Mouse (Mus musculus) regulatory T cell (primary cell): ENCODE results near the gene Hsd11b2.

Experiments used
- in situ Hi-C: fragments of 300-600 bp; cut with MboI, MseI; formaldehyde crosslinking; loops from one replicate; pipeline ENCODE4 v1.15.1; 2025; ENCODE audit warnings: high pct_unique_total_duplicates

Hsd11b2 gene

DNA sequence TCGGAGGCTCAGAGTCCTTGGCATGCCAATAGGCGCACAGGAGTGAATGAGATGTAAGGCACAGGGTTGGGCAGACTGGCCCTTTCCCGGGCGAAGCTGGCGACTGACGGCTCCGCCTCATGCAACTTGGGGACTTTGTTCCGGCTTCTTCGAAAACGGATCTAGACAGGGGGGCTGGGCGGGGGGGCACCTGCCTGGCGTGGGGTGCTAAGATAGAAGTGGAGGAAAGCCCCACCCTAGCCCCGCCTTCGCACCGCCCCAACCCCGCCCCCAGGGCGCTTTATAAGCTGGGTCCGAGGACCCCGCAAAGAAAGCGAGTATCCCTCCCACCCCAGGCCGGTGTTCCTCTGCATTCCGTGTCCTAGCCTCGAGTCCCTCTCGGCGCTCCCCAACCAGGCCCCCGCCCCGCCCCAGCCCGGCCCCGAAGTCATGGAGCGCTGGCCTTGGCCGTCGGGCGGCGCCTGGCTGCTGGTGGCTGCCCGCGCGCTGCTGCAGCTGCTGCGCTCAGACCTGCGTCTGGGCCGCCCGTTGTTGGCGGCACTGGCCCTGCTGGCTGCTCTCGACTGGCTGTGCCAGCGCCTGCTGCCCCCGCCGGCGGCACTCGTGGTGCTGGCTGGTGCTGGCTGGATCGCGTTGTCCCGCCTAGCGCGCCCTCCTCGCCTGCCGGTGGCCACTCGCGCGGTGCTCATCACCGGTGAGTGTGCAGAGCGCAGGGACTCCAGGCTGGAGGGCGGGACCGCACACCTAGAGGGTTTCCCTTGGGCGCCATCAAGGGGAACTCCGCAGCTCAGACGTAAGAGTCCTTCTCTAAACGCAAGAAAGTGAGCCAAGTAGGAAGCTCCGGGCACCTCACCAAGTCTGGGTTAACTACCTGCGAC is at the start of gene Hsd11b2:
TSS of gene Hsd11b2 (plus strand) at position 320 of the 878 bp plus-strand sequence.
- in situ Hi-C loops = no loop called here

DNA sequence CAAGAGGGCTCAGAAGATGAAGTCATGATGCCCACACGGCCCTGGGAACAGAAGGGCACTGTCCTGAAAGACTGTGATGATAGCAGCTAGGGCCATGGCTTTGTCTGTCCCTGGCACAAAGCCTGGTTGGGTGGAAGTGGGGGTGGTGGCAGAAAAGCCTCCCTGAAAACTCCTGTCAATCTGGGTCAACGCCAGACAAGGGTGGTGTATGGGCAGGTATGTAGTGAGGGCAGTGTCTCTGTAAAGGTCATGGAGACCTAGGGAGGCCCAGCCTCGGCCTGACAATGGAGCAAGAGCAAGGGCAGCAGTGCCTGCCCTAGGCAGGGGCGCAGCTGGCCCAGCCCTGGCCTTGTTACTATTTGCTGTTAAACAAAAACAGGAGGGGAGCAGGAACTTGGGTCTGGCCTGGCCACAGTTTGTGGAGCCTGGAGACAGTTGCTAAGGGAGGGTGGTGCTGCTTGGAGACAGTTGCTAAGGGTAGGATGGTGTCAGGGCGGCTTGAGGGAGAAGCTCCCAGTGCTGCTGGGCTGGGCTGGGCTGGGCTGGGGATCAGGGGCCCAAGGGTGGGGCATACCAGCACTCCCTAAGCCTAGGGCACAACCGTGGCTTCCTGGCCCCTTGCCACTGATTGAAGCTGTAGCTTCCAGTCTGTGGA is 49.4 kb upstream of the Hsd11b2 start:
- in situ Hi-C loops = no loop called here

DNA sequence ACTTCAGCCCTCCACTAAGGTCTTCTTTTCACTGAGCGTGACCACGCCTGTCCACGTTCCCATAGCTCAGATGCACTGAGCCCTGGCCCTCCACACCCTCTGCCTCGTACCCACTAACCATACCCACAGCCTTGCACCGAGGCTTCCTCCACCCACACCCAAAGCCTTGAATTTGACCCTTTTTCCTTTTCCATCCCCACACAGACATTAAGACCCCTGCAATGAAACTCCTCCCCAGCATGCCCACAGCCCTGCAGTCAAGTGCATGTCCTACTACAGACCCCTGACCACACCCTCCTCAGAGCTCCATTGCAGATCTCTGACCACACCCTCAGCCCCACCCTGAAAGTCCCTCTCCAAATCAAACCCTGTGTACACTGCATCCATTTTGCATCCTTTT is 48.7 kb upstream of the Hsd11b2 start:
- in situ Hi-C loops = no loop called here

DNA sequence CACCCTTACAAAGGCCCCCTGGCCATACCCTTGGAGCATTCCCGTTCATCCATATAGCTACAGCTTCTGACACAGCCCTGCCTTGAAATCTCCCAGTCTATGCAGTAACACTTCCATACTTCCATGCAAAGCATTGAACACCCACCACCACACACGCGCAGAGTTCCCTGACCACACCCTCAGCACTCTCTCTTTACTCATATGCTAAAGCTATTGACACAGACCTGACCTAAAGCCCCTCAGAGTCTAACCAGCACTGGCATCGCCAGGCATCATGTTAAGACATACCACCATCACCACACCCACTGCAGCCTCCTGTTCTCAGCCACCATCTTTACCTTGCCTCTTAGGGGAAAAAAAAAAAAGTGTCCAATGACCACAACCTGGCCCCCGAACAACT is 48.3 kb upstream of the Hsd11b2 start:
- in situ Hi-C loops = no loop called here

DNA sequence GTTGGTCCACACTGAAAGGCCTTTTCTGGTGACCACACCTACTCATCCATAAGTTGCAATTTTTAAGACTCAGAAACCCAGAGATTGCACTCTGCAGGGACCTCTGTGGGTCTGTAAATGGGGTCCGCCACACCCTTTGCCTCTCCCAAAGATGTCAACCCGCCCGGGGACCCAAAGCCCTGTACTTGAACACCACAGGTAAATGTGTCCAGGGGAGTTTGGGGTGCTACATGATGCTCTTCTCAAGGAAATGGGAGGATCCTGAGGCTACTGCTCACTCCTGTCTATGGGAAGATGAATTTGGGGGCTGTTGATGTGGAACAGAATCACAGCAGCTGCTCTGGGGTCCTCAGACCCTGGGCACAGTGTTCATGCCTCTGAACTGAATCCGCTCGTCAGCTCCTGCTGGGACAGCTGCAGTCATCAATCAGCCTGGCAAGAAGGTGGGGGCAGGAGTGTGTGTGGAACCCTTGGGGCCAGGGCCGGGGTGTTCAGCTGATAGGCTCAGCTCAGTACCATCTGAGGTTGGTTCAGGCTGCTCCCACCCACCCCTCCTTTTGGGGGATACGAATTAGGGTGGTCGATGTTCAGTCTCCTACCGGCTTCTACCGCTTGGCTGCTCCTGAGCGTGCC is 47.8 kb upstream of the Hsd11b2 start:
- in situ Hi-C loops = no loop called here

DNA sequence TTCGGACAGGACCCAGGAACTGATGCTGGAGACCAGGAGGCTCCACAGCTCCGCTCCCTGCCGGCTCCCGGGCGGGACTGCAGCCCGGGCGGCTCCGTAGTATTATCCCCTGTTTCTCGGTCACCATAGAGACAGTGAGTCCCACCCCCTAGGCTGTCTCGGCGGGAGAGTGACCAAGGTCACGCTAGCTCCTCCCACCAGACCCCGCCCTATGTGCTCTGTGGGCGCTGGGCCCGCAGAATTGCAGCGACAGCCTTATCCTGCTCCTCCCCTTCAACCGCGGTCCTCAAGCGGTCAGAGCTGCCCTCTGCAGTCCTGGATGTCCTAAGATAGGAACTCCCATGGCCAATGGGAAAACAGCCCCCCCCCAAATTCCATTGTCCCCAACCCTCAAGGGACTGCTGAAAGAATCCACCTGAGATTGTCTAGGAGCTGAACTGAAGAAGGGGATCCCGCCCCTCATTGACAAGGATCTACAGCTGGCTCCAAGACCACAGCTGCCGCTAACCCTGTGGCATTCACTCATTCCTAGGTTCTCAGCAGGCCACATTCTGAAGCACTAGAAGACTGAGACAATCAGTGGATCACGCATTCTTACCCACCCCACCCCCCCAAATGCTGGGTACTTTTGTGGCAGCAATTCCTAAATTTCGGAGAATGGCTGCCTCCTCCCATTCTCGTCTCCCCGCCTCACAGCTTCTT is 47.1 kb upstream of the Hsd11b2 start, which contains the start of gene Tppp3:
TSS of gene Tppp3 (minus strand) at position 213 of the 702 bp plus-strand sequence.
- in situ Hi-C loops = no loop called here

DNA sequence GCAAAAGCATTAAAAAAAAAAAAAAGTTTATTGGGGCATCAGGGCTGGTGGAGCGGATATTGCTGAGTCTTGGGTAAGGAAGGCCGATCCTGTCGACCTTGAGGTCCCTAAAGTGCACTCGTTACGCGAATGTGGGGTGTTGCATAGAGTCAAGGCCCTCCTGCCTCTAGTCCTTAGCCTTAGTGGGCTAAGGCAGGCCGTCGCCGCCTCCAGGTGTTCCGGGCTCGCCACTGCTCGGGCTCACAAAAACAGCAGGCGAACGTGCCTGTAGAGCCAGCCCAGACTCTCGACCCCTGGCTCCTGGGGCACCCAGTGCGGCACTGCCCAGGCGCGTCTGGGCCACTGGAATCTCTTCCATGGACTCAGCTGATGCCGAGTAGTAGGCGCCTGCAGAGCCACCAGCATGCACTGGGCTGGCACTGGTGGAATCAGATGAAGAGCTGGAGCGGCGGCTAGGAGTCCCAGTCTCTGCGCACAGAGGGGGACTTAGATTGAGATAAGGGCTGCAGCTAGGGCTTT is 46.1 kb upstream of the Hsd11b2 start:
- in situ Hi-C loops = no loop called here

DNA sequence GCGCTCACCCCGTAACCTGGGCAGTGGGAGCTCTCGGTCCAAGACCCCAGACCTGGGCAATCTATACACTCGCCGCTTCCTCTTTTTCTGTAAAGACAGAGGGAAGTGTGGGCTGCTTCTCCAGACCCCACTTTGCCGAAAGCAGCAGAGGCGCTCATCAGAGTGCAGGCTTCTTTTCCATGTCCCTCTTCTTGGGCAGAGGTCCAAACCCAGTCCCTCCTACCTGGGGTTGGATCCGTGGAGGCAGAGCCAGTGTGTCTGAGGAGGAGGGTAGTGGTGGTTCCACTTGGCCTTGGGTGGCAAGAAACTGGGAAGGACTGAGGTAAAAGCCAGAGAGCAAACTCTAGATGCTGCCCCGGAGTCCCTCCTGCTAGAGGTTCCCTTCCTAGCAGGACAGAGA is 45.6 kb upstream of the Hsd11b2 start:
- in situ Hi-C loops = no loop called here

DNA sequence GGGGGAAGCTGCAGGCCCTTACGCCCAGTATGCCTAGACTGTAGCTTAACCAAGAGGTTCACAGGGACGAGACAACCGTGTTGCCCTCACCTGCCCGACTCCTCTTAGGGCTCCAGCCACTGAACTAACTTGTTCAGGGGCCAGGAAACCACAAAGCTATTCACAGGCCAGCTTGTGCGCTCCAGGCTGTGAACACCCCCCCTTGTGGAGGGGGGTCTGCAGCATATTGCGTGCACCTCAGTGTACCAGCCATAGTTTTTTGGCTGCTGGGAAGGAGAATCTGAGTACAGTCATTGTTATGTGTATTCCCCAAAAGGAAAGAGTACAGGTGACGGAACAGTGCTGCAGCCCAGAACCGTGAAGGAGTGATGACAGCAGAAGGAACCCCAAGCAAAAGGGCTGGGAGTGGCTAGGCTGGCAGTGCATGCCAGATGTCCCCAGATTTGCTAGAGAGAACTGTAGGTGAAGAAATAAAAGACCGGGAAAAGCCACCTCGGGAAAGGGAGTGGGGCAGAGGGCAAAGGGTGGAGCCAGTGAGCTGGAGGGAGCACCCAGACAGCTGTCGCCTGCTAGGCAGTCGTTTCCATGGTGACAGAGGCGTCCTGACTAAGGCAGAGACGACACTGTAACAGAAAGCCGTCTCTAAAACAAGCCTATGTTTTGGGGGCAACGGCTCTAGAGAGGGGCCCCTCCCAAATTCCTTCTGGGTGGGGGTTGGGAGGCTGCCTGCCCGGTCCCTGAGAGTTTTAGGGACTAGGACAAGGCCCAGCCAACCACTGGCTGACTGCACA is 44.5 kb upstream of the Hsd11b2 start:
- in situ Hi-C loops = no loop called here

DNA sequence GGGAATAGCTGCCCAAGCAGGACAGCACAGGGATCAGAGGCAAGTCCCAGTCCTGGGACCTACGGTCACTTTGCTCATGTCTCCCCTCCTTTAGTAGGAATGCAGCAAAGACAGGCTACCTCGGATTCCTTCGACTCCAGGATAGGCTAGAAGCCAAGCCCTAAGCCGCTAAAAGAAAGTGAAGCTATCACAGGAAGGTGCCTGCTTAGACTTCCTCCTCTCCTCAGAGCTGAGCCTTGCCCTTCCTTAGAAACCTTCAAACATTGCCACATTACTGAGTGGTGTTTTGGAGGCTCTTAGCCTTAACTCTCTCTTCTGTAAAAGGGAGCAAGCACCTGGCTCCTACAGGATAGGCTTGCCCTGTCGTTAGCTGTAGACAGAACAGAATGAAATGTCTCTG is 43.9 kb upstream of the Hsd11b2 start:
- in situ Hi-C loops = no loop called here

DNA sequence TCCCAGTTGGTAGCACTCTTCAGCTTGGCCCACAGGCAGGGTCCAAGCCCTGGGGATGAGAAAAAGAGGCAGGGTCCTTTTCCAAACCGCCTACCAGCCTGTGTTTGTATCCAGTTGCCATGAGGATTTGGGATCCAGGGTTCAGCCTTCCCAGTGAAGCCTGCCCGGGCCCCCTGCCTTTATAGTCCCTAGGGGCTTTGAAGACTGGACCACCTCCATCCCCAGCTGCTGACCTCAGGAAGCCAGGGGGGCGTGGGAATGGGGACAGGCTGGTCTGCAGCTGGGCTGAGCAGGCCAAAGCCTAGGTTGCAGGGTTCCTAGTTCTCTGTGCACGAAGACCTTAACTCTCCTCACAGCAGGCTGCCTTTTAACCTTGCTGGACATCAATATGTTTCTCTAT is 43.3 kb upstream of the Hsd11b2 start:
- in situ Hi-C loops = no loop called here

DNA sequence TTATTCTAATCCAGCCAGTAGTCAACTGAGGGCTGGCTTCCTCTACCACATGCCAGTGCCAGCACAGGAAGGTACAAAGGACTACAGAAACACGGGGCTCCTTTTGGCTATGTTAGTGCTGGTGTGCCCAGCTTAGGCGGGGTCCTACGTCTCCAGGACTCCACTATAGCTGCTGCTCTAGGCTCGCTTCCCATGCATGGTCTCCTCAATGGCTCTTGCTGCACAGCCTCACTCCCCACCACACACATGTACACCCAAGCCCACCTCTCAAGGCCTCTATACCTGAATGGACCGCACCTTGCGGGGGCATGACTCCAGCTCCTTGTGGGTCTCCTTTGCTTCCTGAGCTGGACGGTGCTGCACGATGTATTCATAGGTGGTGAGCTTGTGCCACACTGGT is 42.8 kb upstream of the Hsd11b2 start:
- in situ Hi-C loops = no loop called here

DNA sequence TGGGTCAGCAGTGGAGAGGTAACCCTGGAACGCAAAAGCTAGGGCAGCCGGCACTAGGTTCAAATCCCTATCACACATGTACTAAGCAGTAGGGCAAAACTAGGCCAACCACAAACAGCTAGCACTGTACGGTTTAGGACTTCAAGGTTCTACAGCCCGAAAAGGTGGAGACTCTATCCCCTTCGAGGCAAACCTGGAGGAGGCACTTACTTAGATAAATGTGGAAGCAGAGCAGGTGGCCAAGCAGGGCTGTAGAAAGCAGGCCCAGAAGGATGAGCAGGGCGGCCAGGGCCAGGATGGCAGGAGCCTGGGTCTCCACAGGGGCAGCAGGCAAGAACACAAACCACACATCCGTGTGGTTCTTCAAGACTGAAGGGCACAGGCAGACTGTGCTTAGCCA is 42.4 kb upstream of the Hsd11b2 start:
- in situ Hi-C loops = no loop called here

DNA sequence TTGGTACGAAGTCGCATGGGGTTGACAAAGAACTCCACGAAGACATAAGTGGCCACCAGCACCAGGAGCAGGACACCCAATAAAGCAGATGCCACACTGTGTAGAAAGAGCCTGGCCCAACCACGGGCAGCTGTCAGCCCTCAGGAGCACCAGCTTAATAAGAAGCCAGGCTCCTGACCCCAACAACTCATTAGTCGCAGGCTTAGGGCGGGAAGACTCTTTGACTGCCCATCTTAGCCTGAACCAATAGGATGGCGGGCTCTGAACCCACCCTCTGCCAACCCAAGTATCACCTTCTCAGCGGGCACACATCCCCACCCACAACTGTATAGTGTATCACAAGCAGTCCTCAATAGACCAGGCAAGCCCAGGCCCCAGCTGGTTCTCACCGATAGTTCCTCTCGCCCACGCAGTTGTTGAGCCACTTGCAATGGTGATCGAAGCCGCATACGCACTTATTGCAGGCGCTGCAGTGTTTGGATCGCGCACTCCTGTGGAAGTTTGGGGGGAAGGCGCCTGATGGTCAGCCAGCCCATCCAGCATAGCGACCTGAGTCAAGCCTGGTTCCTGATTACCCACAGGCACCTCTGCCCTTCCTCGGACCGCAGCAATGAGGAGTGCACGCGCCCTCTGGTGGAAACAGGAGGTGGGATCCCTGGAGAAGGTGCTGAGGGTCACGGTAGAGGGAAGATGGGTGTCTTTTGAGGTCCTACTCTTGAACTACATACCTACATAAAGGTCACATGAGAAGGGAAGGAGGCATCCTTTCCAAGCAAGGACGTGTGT is 41.7 kb upstream of the Hsd11b2 start:
- in situ Hi-C loops = no loop called here

DNA sequence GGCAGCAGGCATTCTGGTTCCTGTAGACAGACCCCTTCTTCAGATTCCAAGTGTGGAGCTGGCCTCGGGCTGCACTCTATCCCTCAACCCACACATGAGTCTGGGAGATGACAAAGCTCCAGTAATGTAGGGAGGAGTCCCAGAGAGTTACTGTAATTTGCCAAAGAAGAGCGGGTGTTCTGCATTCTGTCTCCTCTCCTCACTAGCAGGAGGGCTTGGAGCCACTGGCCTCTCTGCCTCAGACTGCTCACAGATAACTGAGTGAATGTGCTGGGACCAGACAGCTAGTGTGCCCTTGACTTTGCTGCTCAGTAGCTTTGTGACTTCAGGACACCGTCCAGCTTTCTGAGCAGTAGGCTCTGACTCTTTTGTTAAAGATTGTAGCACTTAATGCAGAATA is 40.8 kb upstream of the Hsd11b2 start:
- in situ Hi-C loops = no loop called here

DNA sequence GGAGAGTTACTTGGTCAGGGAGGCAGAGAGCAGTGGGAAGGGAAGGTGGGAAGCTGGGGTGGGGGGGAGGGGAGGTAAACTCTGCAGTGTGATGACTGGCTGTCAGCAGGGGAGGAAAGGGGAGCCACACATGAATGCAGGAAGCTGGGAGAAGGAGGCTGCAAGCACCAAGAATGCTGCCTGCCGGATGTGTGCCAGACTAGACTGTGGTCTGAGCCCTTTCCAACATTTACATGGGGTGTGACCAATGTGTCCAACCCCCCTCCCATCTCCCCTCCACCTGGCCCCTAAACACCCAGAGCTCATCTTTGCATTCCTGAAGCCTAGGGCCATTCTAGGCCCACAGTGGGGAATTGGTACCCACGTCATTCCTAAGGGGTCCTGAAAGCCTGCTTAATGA is 37.5 kb upstream of the Hsd11b2 start:
- in situ Hi-C loops = no loop called here

DNA sequence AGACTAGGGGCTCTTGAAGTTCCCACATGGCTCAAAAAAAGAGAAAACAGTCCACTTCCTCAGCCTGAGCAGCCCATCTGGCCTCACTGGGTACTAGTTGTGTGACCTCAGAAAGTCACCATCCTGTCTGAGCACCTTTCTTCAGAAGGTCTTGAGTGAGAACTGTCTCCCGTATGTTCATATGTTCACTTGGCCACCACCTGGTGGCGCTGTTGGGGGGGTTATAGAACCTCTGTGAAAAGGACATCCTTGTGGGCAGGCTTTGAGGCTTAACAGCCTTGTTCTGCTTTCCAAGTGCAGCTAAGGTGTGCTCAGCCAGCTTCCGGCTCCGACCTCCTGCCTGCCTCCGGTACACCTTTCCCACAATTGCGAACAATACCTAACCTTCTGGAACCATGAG is 37.1 kb upstream of the Hsd11b2 start:
- in situ Hi-C loops = no loop called here

DNA sequence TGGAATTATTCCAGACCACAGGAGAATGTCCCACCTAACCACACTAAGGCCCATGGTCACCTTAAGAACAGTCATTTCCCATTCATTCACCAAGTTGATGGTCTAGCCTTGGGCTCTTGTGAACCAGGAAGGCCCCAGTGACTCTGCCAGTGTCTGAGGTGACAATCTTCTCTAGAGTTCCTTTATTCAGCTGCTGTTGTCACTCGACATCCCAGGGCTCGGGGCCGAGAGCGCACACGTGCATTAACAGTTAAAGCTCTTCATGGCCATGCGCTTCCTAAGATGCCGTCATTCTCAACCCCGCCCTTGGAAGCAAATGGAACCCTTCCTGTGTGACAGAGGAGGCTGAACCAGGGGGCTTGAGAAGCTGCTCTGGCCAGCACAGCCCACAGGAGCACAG is 36.4 kb upstream of the Hsd11b2 start:
- in situ Hi-C loops = no loop called here

DNA sequence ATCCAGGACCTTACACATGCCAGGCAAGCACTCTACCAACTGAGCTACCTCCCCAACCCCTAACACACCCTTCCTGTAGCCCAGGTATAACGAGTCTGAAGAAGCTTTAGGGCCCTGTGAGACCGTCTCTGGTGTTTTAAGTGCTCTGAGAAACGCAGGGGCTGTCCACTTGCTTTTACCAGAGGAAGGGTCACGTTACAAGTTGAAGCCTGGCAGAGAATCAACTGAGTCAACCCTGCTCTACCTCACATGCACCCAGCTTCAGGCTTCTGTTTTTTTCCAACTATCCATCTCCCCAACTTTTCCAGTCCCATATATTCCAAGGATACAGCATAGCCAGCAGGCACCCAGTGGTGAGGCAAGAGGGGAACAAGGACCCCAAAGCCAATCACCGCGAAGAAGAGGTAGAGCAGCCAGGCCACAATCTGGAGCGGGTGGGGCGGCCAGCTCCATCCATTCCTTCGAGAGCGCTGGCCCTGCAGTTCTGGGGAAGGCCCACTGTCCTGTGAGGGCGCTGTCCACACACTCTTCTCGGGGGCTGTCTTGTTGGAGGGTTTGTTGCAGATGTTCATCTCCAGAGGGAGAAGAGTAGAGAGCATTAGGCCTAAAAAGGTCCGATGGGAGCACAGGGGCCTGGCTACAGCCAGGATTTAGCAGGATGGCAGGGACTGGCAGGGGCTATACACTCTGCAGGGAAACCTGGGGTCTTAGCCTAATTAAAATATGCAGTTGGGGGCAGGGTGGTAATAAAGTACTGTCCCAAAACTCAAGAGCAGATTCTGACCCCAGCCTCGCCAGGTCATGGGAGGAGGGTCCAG is 35.1 kb upstream of the Hsd11b2 start:
- in situ Hi-C loops = no loop called here
